Mouse (Mus musculus): ENCODE measurements around the gene Agtpbp1. TPM values are rescaled to one million over a fixed set of nuclear protein-coding genes. Genes with fewer than 3 reads are reported as not detected.
A peak's percentile ranks its signal among the peaks of the same experiment; 100 is the strongest.

The Agtpbp1 gene
- polyA plus RNA-seq, 1 experiment from 2014 or later, result 9.4 TPM

GRCm38 (mm10) chr13:59454001-59454785 lies 130.8 kb downstream of the Agtpbp1 start:
- Histone ChIP-seq H3K4me2 (no peak overlapping the region), H3K9ac (no peak overlapping the region), H3K4me1 (peaks cover 24% of the 10 kb centered on the region), H3K27me3 (replicated peaks) (no peaks in the 10 kb centered on the region), H3K36me3 (peaks cover 9% of the 10 kb centered on the region), H3K9me3 (no peaks in the 10 kb centered on the region), H3K4me3 (no peak overlapping the region), H3K27ac (replicated peaks) (no peak overlapping the region)
- ATAC-seq (ENCODE audit: extremely low read depth, insufficient number of reproducible peaks, low FRiP score, low TSS enrichment), result no peak
- WGBS, result 71% methylated on average over 11 of the region's 11 CpGs

- no peak overlapping the region for H3K4me2 ChIP-seq
- H3K27me3 ChIP-seq (replicated peaks), result no peaks in the 10 kb centered on the region
- no peak overlapping the region for H3K4me3 ChIP-seq
- 60% methylated on average over 6 of the region's 6 CpGs for WGBS
- H3K27ac ChIP-seq (replicated peaks), result peak overlapping the region; percentile 22; the same call in 1 of the 2 replicates
- peaks cover 9% of the 10 kb centered on the region for H3K36me3 ChIP-seq
- ATAC-seq (ENCODE audit: extremely low read depth, insufficient number of reproducible peaks, low FRiP score, low TSS enrichment), result no peak
- H3K9ac ChIP-seq, result no peak overlapping the region
- peaks cover 24% of the 10 kb centered on the region for H3K4me1 ChIP-seq
- no peaks in the 10 kb centered on the region for H3K9me3 ChIP-seq
Measured at GRCm38 (mm10) chr13:59453582-59453981, 131.4 kb downstream of the Agtpbp1 start.

GRCm38 (mm10) chr13:59453045-59453444 lies 132.0 kb downstream of the Agtpbp1 start:
- Histone ChIP-seq H3K4me1 (peaks cover 24% of the 10 kb centered on the region), H3K27me3 (replicated peaks) (no peaks in the 10 kb centered on the region), H3K4me2 (no peak overlapping the region), H3K9ac (no peak overlapping the region), H3K4me3 (no peak overlapping the region), H3K36me3 (peaks cover 9% of the 10 kb centered on the region), H3K9me3 (no peaks in the 10 kb centered on the region), H3K27ac (replicated peaks) (no peak overlapping the region)
- ATAC-seq (ENCODE audit: extremely low read depth, insufficient number of reproducible peaks, low FRiP score, low TSS enrichment), result no peak
- 55% methylated on average over 2 of the region's 2 CpGs for WGBS

DNA sequence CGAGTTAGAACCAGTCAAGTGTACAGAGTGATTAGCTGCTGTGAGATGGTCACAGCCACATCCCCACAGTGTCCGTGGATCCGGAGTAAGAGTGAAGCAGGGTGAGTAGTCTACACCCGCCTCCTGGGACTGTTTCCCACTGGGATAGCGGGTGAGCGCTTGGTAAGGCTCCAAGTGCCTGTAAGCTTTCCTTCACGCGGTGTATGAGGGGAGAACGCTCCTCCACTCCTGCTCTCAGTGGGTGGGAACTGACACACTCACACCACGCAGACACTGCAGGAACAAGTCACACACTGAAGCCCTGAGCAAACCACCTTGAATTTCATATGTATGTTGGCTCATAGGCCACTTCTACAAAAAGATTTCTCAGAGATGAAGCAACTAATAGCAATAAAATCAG lies 134.2 kb downstream of the Agtpbp1 start:
- Histone ChIP-seq H3K9me3 (no peaks in the 10 kb centered on the region), H3K4me2 (no peak overlapping the region), H3K36me3 (peaks cover 9% of the 10 kb centered on the region), H3K27ac (replicated peaks) (no peak overlapping the region), H3K4me1 (peaks cover 24% of the 10 kb centered on the region), H3K4me3 (no peak overlapping the region), H3K27me3 (replicated peaks) (no peaks in the 10 kb centered on the region), H3K9ac (no peak overlapping the region)
- no peak for ATAC-seq (ENCODE audit: extremely low read depth, insufficient number of reproducible peaks, low FRiP score, low TSS enrichment)
- 89% methylated on average over 10 of the region's 10 CpGs for WGBS

GRCm38 (mm10) chr13:59447130-59447529 lies 137.9 kb downstream of the Agtpbp1 start:
- Histone ChIP-seq H3K27me3 (replicated peaks) (no peaks in the 10 kb centered on the region), H3K27ac (replicated peaks) (no peak overlapping the region), H3K9me3 (no peaks in the 10 kb centered on the region), H3K4me3 (no peak overlapping the region), H3K36me3 (peaks cover 6% of the 10 kb centered on the region), H3K9ac (no peak overlapping the region), H3K4me1 (no peaks in the 10 kb centered on the region), H3K4me2 (no peak overlapping the region)
- 70% methylated on average over 7 of the region's 7 CpGs for WGBS
- ATAC-seq (ENCODE audit: extremely low read depth, insufficient number of reproducible peaks, low FRiP score, low TSS enrichment), result no peak

- ATAC-seq (ENCODE audit: extremely low read depth, insufficient number of reproducible peaks, low FRiP score, low TSS enrichment), result no peak
- Histone ChIP-seq H3K9ac (no peak overlapping the region), H3K4me2 (no peak overlapping the region), H3K36me3 (peaks cover 3% of the 10 kb centered on the region), H3K27me3 (replicated peaks) (no peaks in the 10 kb centered on the region), H3K4me1 (no peaks in the 10 kb centered on the region), H3K9me3 (no peaks in the 10 kb centered on the region), H3K4me3 (no peak overlapping the region), H3K27ac (replicated peaks) (no peak overlapping the region)
- 81% methylated on average over 5 of the region's 5 CpGs for WGBS
Measured at GRCm38 (mm10) chr13:59445179-59445578, 139.8 kb downstream of the Agtpbp1 start.

DNA sequence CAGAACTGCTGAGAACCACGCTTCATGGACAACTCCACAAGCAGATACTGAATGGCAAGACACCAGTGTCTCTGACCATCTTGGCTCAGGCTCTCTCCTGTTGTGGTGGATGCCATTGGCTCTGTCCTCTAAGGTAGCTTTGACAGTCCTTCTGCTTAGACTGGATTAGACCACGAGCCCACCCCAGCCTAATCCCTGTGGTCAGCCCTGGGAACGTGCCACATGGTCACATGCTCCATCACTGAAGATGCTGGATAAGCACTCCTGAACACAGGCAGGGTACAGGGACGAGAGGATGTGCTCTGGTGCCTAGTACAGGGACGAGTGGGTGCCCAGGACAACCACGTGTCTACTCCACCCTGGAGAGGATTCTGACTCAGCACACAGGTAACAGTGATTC lies 140.7 kb downstream of the Agtpbp1 start:
- H3K4me2 ChIP-seq, result no peak overlapping the region
- ATAC-seq (ENCODE audit: extremely low read depth, insufficient number of reproducible peaks, low FRiP score, low TSS enrichment), result no peak
- no peaks in the 10 kb centered on the region for H3K4me1 ChIP-seq
- H3K4me3 ChIP-seq, result no peak overlapping the region
- 80% methylated on average over 6 of the region's 6 CpGs for WGBS
- H3K36me3 ChIP-seq, result no peaks in the 10 kb centered on the region; the same call in 1 of the 2 replicates
- no peak overlapping the region for H3K27ac ChIP-seq (replicated peaks)
- H3K9me3 ChIP-seq, result no peaks in the 10 kb centered on the region
- H3K9ac ChIP-seq, result no peak overlapping the region
- H3K27me3 ChIP-seq (replicated peaks), result no peaks in the 10 kb centered on the region

DNA sequence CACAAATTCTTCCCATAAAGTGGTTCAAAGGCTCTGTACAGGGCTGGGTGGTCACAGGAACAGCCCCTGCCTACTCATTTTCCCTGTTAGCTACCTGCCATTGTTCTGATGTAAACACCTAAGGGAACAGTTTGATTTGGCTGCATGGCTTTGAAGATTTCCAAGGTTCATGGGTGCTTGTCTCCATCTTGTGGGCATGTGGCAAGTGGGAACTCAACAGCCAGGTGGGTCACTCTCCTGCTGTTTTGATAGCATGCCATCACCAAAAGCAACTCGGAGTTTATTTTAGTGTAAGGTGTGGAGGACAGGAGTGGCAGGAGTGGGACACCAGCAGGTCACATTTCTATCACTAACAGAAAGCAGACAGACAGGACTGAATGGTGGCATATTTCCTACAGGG lies 145.3 kb downstream of the Agtpbp1 start:
- no peak overlapping the region for H3K4me3 ChIP-seq

DNA sequence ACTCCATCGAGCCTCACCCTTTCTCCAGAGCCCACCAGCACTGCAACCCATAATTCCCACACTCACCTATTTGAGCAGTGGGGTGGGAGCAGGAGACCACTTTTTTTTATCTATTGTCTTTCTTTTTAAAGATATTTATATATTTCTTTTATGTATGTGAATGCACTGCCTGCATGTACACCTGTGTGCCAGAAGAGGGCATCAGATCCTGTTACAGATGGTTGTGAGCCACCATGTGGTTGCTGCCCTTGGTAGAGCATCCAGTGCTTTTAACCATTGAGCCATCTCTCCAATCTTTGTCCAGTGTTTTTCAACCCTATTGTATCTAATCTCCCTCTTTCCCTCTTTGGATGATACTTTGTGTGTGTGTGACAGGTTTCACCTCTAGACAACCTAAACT lies 150.5 kb downstream of the Agtpbp1 start:
- H3K4me3 ChIP-seq, result no peak overlapping the region
- WGBS, result 96% methylated on average over 1 of the region's 1 CpGs
- H3K36me3 ChIP-seq, result no peaks in the 10 kb centered on the region
- no peaks in the 10 kb centered on the region for H3K4me1 ChIP-seq
- no peaks in the 10 kb centered on the region for H3K27me3 ChIP-seq (replicated peaks)
- no peak overlapping the region for H3K9ac ChIP-seq
- no peaks in the 10 kb centered on the region; the same call in 1 of the 2 replicates for H3K9me3 ChIP-seq
- H3K27ac ChIP-seq (replicated peaks), result no peak overlapping the region
- no peak overlapping the region for H3K4me2 ChIP-seq
- ATAC-seq (ENCODE audit: extremely low read depth, insufficient number of reproducible peaks, low FRiP score, low TSS enrichment), result no peak

More for the DNA sequence above, 145.3 kb downstream of the Agtpbp1 start:
- 52% methylated on average over 1 of the region's 1 CpGs for WGBS
- Histone ChIP-seq H3K9me3 (no peaks in the 10 kb centered on the region; the same call in 1 of the 2 replicates), H3K27me3 (replicated peaks) (no peaks in the 10 kb centered on the region), H3K9ac (no peak overlapping the region), H3K4me2 (no peak overlapping the region), H3K27ac (replicated peaks) (no peak overlapping the region), H3K36me3 (no peaks in the 10 kb centered on the region), H3K4me1 (no peaks in the 10 kb centered on the region)
- ATAC-seq (ENCODE audit: extremely low read depth, insufficient number of reproducible peaks, low FRiP score, low TSS enrichment), result no peak

- H3K4me2 ChIP-seq, result peak overlapping the region; percentile 55
- 44% methylated on average over 18 of the region's 18 CpGs for WGBS
- H3K4me1 ChIP-seq, result no peaks in the 10 kb centered on the region
- H3K9ac ChIP-seq, result no peak overlapping the region
- no peak overlapping the region for H3K27ac ChIP-seq (replicated peaks)
- H3K27me3 ChIP-seq (replicated peaks), result no peaks in the 10 kb centered on the region
- peak overlapping the region; percentile 29 for H3K4me3 ChIP-seq
- no peaks in the 10 kb centered on the region; the same call in 1 of the 2 replicates for H3K9me3 ChIP-seq
- H3K36me3 ChIP-seq, result no peaks in the 10 kb centered on the region
- ATAC-seq (ENCODE audit: extremely low read depth, insufficient number of reproducible peaks, low FRiP score, low TSS enrichment), result no peak
Measured at GRCm38 (mm10) chr13:59431124-59431864, 153.7 kb downstream of the Agtpbp1 start.

- 73% methylated on average over 6 of the region's 6 CpGs for WGBS
- Histone ChIP-seq H3K27me3 (replicated peaks) (no peaks in the 10 kb centered on the region), H3K4me3 (no peak overlapping the region)
Measured at GRCm38 (mm10) chr13:59429369-59429768, 155.7 kb downstream of the Agtpbp1 start.

More at GRCm38 (mm10) chr13:59429369-59429768, 155.7 kb downstream of the Agtpbp1 start:
- no peak overlapping the region for H3K4me2 ChIP-seq
- H3K36me3 ChIP-seq, result no peaks in the 10 kb centered on the region
- no peak overlapping the region for H3K9ac ChIP-seq
- no peak for ATAC-seq (ENCODE audit: extremely low read depth, insufficient number of reproducible peaks, low FRiP score, low TSS enrichment)
- 0 out of 2 replicates have a peak, but pooled peaks cover 3% of the 10 kb centered on the region for H3K4me1 ChIP-seq
- H3K9me3 ChIP-seq, result no peaks in the 10 kb centered on the region; the same call in 1 of the 2 replicates
- H3K27ac ChIP-seq (replicated peaks), result no peak overlapping the region
